Mouse (Mus musculus) neural tube, embryonic 12.5 days (tissue): Measurements from ENCODE around the gene Eaf2. TPM values are rescaled to one million over a fixed set of nuclear protein-coding genes. Genes with fewer than 3 reads are reported as not detected.
A peak's percentile ranks its signal among the peaks of the same experiment; 100 is the strongest.
"Not testable (repeated sequence)": the region's sequence is repeated elsewhere in the genome, so short reads cannot be mapped to it uniquely, and the experiment has no call there.

Experiments used
- ATAC-seq: fragments of 200-750 bp; cut with Nextera tagmentation; 2 replicates; pipeline ENCODE4 v1.8.0; 2017; ENCODE audit warnings: low read depth, mild to moderate bottlenecking, moderate TSS enrichment, moderate library complexity; ENCODE audit not compliant: low FRiP score
- H3K27ac ChIP-seq: fragments of 300-500 bp; sonication (generic); 2 replicates; pipeline ENCODE4 v1.5.1; 2016
- H3K27me3 ChIP-seq: fragments of 300-500 bp; sonication (generic); replicated peaks from 2 replicates; pipeline ENCODE4 v1.6.1; 2016; ENCODE audit warnings: mild to moderate bottlenecking
- H3K36me3 ChIP-seq: fragments of 300-500 bp; sonication (generic); 2 replicates; pipeline ENCODE4 v1.6.1; 2016; ENCODE audit warnings: mild to moderate bottlenecking
- H3K4me1 ChIP-seq: fragments of 300-500 bp; sonication (generic); 2 replicates; pipeline ENCODE4 v1.6.1; 2016
- H3K4me2 ChIP-seq: fragments of 300-500 bp; sonication (generic); replicated peaks from 2 replicates; pipeline ENCODE4 v1.6.1; 2016; ENCODE audit warnings: mild to moderate bottlenecking
- H3K4me3 ChIP-seq: fragments of 300-500 bp; sonication (generic); 2 replicates; pipeline ENCODE4 v1.5.1; 2016
- H3K9ac ChIP-seq: fragments of 300-500 bp; sonication (generic); 2 replicates; pipeline ENCODE4 v1.6.1; 2016; ENCODE audit warnings: mild to moderate bottlenecking
- H3K9me3 ChIP-seq: fragments of 300-500 bp; sonication (generic); 2 replicates; pipeline ENCODE4 v1.6.1; 2016; ENCODE audit warnings: mild to moderate bottlenecking
- WGBS: fragments of 180-500 bp; shearing (Covaris S2); methylation state at CpG from one replicate; pipeline ENCODE4 v1.1.7; 2016; 5-methylcytosine and 5-hydroxymethylcytosine counted together
- polyA plus RNA-seq: library from polyadenylated mRNA; unstranded; fragments of >200 nt; fragmentation: Nextera tagmentation; extraction: Ambion mirVana; gene quantifications from 2 replicates; pipeline ENCODE4 v1.2.1, GENCODE M21; 2016

The Eaf2 gene
- polyA plus RNA-seq, 1 experiment from 2014 or later = 0.81 TPM

DNA sequence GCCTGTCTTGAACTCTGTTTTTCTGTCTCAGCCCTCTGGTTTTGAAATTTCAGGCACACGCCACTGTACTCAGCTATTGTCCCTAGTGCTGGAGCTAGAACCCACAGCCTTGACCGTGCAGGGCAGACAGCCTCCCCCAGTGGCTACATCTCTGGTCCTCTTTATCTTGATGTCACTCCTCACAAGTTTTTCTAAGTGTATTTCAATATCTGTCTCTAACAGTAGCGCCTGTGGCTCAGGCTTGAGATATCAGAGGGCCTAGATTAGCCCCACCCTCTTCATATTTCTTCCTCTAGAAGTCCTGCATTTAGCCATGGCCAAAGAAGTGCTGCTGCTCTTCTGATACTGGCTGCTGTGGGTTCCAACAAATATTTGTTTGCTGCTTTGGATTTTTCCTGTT lies 15.8 kb upstream of the Eaf2 start:
- Histone ChIP-seq H3K9me3 (no peaks in the 10 kb centered on the region), H3K27me3 (no peaks in the 10 kb centered on the region), H3K4me3 (no peak overlapping the region), H3K27ac (no peak overlapping the region), H3K4me1 (no peaks in the 10 kb centered on the region), H3K9ac (no peak overlapping the region), H3K4me2 (no peak overlapping the region), H3K36me3 (peaks cover 53% of the 10 kb centered on the region)
- ATAC-seq = no peak
- 96% methylated on average over 3 of the region's 3 CpGs for WGBS

DNA sequence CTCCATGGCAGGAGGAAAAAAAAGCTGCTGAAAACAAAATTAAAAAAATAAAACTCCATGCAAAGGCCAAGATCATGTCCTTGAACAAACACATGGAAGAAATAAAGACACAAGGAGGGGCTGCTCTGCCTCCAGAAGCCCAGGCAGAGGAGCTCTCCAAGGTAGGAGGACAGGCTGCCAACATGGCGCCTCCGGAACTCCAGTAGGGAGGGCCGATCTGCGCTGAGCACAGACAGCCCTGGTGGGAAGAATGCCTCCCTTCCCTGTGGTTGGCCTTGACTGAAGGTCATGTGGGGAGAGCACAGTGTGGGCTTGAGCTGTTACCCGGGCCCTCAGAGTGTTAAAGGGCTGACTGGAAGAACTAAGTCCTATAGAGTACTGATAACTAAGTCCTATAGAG lies 12.7 kb upstream of the Eaf2 start:
- H3K4me1 ChIP-seq = peaks cover 5% of the 10 kb centered on the region; the same call in 1 of the 2 replicates
- no peak overlapping the region for H3K9ac ChIP-seq
- no peak overlapping the region for H3K27ac ChIP-seq
- H3K36me3 ChIP-seq = peaks cover 29% of the 10 kb centered on the region
- H3K4me3 ChIP-seq = no peak overlapping the region
- 93% methylated on average over 5 of the region's 5 CpGs for WGBS
- H3K4me2 ChIP-seq = no peak overlapping the region
- ATAC-seq = no peak
- no peaks in the 10 kb centered on the region for H3K27me3 ChIP-seq
- no peaks in the 10 kb centered on the region for H3K9me3 ChIP-seq

DNA sequence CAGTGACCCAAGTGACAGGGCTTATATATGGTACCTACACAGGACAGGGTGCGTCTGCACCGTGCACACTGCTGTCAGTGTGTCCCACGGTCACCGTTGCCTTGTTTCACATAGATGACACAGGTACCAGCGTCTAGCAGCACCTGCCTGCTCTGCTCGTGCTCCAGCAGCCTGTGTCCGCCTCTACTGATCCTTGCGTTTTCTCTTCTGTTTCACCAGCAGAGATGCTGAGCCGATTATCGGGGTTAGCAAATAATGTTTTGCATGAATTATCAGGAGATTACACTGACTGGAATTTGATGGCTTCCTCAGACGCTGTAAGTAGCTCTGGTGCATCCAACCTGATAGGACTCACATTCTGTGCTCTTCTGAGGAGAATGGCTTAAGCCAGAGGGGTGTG lies 11.1 kb upstream of the Eaf2 start:
- Histone ChIP-seq H3K9me3 (no peaks in the 10 kb centered on the region), H3K27me3 (no peaks in the 10 kb centered on the region), H3K4me2 (no peak overlapping the region), H3K9ac (no peak overlapping the region), H3K4me1 (peaks cover 6% of the 10 kb centered on the region; the same call in 1 of the 2 replicates), H3K36me3 (peaks cover 15% of the 10 kb centered on the region), H3K4me3 (no peak overlapping the region), H3K27ac (no peak overlapping the region)
- no peak for ATAC-seq
- WGBS = 94% methylated on average over 11 of the region's 11 CpGs

- no peak overlapping the region for H3K9ac ChIP-seq
- peaks cover 6% of the 10 kb centered on the region; the same call in 1 of the 2 replicates for H3K4me1 ChIP-seq
- no peak overlapping the region for H3K4me3 ChIP-seq
- H3K27me3 ChIP-seq = no peaks in the 10 kb centered on the region
- no peaks in the 10 kb centered on the region for H3K9me3 ChIP-seq
- no peak for ATAC-seq
- peaks cover 14% of the 10 kb centered on the region for H3K36me3 ChIP-seq
- 90% methylated on average over 4 of the region's 4 CpGs for WGBS
- H3K27ac ChIP-seq = no peak overlapping the region
- H3K4me2 ChIP-seq = no peak overlapping the region
These were observed 10.1 kb upstream of the Eaf2 start for GRCm38 (mm10) chr16:36884881-36885280.

- no peak overlapping the region; the same call in 1 of the 2 replicates for H3K27ac ChIP-seq
- no peaks in the 10 kb centered on the region for H3K27me3 ChIP-seq
- H3K4me1 ChIP-seq = peaks cover 9% of the 10 kb centered on the region
- peaks cover 6% of the 10 kb centered on the region for H3K36me3 ChIP-seq
- 35% methylated on average over 5 of the region's 5 CpGs for WGBS
- H3K4me2 ChIP-seq = no peak overlapping the region
- ATAC-seq = peak; percentile 53
- H3K9ac ChIP-seq = no peak overlapping the region
- no peaks in the 10 kb centered on the region for H3K9me3 ChIP-seq
- H3K4me3 ChIP-seq = no peak overlapping the region
These were observed 8.0 kb upstream of the Eaf2 start for GRCm38 (mm10) chr16:36882737-36883343.

DNA sequence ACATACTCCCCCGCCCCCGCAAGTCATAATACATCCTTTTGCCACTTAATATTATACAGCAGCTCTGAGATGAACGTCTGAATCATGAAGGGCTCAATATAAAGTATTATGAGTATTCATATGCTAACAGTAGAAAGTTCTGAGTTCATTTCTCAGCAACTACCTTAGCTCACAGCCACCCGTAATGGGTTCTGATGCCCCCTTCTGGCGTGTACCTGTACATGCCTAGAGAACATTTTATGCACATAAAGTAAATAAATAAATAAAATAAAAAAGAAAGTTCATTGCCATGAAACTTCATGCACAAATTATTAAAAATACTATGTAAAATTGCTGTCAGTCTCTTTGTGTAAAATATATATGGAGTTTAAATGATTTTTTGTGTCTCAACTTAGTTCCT lies 2.5 kb upstream of the Eaf2 start:
- no peak overlapping the region for H3K4me3 ChIP-seq
- H3K9ac ChIP-seq = no peak overlapping the region
- H3K36me3 ChIP-seq = peaks cover 1% of the 10 kb centered on the region
- no peaks in the 10 kb centered on the region for H3K9me3 ChIP-seq
- H3K27me3 ChIP-seq = no peaks in the 10 kb centered on the region
- no peak for ATAC-seq
- peaks cover 14% of the 10 kb centered on the region for H3K4me1 ChIP-seq
- H3K4me2 ChIP-seq = no peak overlapping the region
- no peak overlapping the region for H3K27ac ChIP-seq
- 81% methylated on average over 5 of the region's 5 CpGs for WGBS

GRCm38 (mm10) chr16:36875276-36875851 lies 561 bp upstream of the Eaf2 start:
- peak; percentile 80 for ATAC-seq
- Histone ChIP-seq H3K27me3 (no peaks in the 10 kb centered on the region), H3K27ac (peak overlapping the region; percentile 33; the same call in 1 of the 2 replicates), H3K4me1 (peaks cover 14% of the 10 kb centered on the region), H3K4me2 (peak overlapping the region; percentile 69), H3K9me3 (no peaks in the 10 kb centered on the region), H3K36me3 (peaks cover 14% of the 10 kb centered on the region), H3K4me3 (peak overlapping the region; percentile 94), H3K9ac (peak overlapping the region; percentile 89)
- WGBS = under 1% methylated on average over 48 of the region's 48 CpGs

- 96% methylated on average over 2 of the region's 2 CpGs for WGBS
- H3K9ac ChIP-seq = no peak overlapping the region
- no peaks in the 10 kb centered on the region for H3K9me3 ChIP-seq
- no peak overlapping the region for H3K4me2 ChIP-seq
- no peak overlapping the region for H3K4me3 ChIP-seq
- H3K27ac ChIP-seq = no peak overlapping the region
- H3K27me3 ChIP-seq = no peaks in the 10 kb centered on the region
- no peak for ATAC-seq
- H3K4me1 ChIP-seq = peaks cover 5% of the 10 kb centered on the region
- peaks cover 43% of the 10 kb centered on the region for H3K36me3 ChIP-seq
These were observed 5.4 kb downstream of the Eaf2 start for GRCm38 (mm10) chr16:36869442-36869841.

DNA sequence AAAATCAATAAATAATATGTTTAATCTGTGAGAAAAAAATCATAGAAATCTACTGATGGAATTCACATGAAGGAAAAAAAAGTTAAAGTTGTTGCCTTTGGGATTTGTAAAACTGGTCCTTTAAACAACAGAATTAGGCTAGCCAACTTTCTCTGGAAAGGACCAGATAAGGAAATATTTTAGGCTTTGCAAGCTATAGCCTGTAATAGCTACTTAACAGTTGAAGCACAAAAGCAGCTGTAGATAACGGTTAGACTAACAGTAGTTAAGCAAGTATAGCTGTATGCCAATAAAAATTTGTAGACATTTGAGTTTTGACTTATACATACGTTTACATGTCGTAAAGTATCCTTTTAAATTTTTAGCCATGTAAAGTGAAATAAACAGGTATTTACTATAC lies 11.2 kb downstream of the Eaf2 start:
- no peak for ATAC-seq
- no peaks in the 10 kb centered on the region for H3K9me3 ChIP-seq

DNA sequence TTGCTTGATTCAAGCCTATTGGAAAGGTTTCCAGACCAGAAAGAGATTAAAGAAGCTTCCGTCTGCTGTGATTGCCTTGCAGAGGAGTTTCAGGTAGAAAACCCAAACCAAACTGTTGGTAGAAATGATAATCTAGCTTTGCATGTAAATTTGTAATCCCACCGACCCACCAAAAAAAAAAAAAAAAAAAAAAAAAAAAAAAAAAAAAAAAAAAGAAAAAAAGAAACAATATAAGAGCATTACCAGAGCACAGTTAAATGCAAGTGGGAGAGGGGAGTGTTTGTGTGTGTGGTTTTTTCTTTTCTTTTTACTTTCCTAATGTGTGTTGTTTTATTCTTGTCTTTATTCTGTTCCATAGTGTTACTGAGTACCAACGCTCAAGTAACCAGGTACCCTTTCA lies 23.6 kb downstream of the Eaf2 start:
- H3K36me3 ChIP-seq = peaks cover 35% of the 10 kb centered on the region
- 92% methylated on average over 3 of the region's 3 CpGs for WGBS

More for the DNA sequence above, 11.2 kb downstream of the Eaf2 start:
- H3K4me2 ChIP-seq = no peak overlapping the region
- H3K9ac ChIP-seq = no peak overlapping the region
- no peaks in the 10 kb centered on the region for H3K4me1 ChIP-seq
- no peak overlapping the region for H3K27ac ChIP-seq
- 96% methylated on average over 3 of the region's 3 CpGs for WGBS
- H3K36me3 ChIP-seq = peaks cover 34% of the 10 kb centered on the region
- H3K27me3 ChIP-seq = no peaks in the 10 kb centered on the region
- H3K4me3 ChIP-seq = no peak overlapping the region

DNA sequence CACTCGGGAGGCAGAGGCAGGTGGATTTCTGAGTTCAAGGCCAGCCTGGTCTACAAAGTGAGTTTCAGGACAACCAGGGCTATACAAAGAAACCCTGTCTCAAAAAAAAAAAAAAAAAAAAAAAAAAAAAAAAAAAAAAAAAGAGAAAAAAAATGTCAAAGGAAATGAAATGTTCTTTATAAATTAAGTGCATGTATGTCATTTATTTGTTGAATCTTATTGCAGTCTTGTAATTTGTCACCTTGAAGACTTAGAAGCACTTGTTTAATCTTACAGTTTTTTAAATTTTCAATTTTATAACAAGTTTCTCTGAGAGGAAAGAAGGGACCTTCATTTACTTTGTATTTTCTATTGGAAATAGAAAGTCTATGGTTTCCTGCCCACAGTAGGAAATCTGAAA lies 27.9 kb downstream of the Eaf2 start:
- H3K27me3 ChIP-seq, H3K9ac ChIP-seq, H3K4me1 ChIP-seq, H3K9me3 ChIP-seq, H3K27ac ChIP-seq, ATAC-seq, H3K4me3 ChIP-seq, H3K4me2 ChIP-seq: not testable (repeated sequence)
- peaks cover 26% of the 10 kb centered on the region for H3K36me3 ChIP-seq
- 92% methylated on average over 1 of the region's 1 CpGs for WGBS

More for the DNA sequence above, 23.6 kb downstream of the Eaf2 start:
- no peak for ATAC-seq
- no peaks in the 10 kb centered on the region for H3K4me1 ChIP-seq
- H3K9me3 ChIP-seq = no peaks in the 10 kb centered on the region
- H3K4me2 ChIP-seq = no peak overlapping the region
- no peak overlapping the region for H3K4me3 ChIP-seq
- no peaks in the 10 kb centered on the region for H3K27me3 ChIP-seq
- no peak overlapping the region for H3K27ac ChIP-seq
- H3K9ac ChIP-seq = no peak overlapping the region

GRCm38 (mm10) chr16:36828820-36829219 lies 46.0 kb downstream of the Eaf2 start:
- WGBS = 7% methylated on average over 11 of the region's 11 CpGs
- Histone ChIP-seq H3K4me1 (peaks cover 8% of the 10 kb centered on the region; the same call in 1 of the 2 replicates), H3K4me3 (peak overlapping the region; percentile 77), H3K27me3 (no peaks in the 10 kb centered on the region), H3K27ac (no peak overlapping the region), H3K9ac (peak overlapping the region; percentile 84), H3K9me3 (no peaks in the 10 kb centered on the region), H3K4me2 (peak overlapping the region; percentile 81), H3K36me3 (no peaks in the 10 kb centered on the region)
- ATAC-seq = peak; percentile 19; the same call in 1 of the 2 replicates
